Mouse (Mus musculus): Measurements from ENCODE around the gene Nudt16l1.

Nudt16l1 gene

GRCm38 (mm10) chr16:4938461-4938860, at the start of gene Nudt16l1:
Gene Nudt16l1, plus strand, starts transcription at chr16:4938761.
- ATAC-seq (ENCODE audit: low TSS enrichment) = no peak; the same call in 1 of the 2 replicates

GRCm38 (mm10) chr16:4890201-4890709, 48.3 kb upstream of the Nudt16l1 start:
- no peak for ATAC-seq (ENCODE audit: low TSS enrichment)

GRCm38 (mm10) chr16:4892171-4892570, 46.4 kb upstream of the Nudt16l1 start:
- ATAC-seq (ENCODE audit: low TSS enrichment) = no peak

- ATAC-seq (ENCODE audit: low TSS enrichment) = no peak
Measured at GRCm38 (mm10) chr16:4894201-4894908, 44.2 kb upstream of the Nudt16l1 start.

GRCm38 (mm10) chr16:4896249-4897027, 42.1 kb upstream of the Nudt16l1 start:
- peak; percentile 55 for ATAC-seq (ENCODE audit: low TSS enrichment)

GRCm38 (mm10) chr16:4897146-4897730, 41.3 kb upstream of the Nudt16l1 start:
- no peak for ATAC-seq (ENCODE audit: low TSS enrichment)

GRCm38 (mm10) chr16:4898881-4899280, 39.7 kb upstream of the Nudt16l1 start:
- no peak for ATAC-seq (ENCODE audit: low TSS enrichment)

GRCm38 (mm10) chr16:4899711-4900110, 38.9 kb upstream of the Nudt16l1 start:
- no peak for ATAC-seq (ENCODE audit: low TSS enrichment)

- ATAC-seq (ENCODE audit: low TSS enrichment) = no peak
Measured at GRCm38 (mm10) chr16:4901167-4901566, 37.4 kb upstream of the Nudt16l1 start.

- no peak for ATAC-seq (ENCODE audit: low TSS enrichment)
Measured at GRCm38 (mm10) chr16:4902390-4902789, 36.2 kb upstream of the Nudt16l1 start.

- ATAC-seq (ENCODE audit: low TSS enrichment) = no peak
Measured at GRCm38 (mm10) chr16:4903491-4904102, 35.0 kb upstream of the Nudt16l1 start.

- ATAC-seq (ENCODE audit: low TSS enrichment) = no peak
Measured at GRCm38 (mm10) chr16:4904878-4905277, 33.7 kb upstream of the Nudt16l1 start.

GRCm38 (mm10) chr16:4905591-4905990, 33.0 kb upstream of the Nudt16l1 start:
- ATAC-seq (ENCODE audit: low TSS enrichment) = no peak

GRCm38 (mm10) chr16:4906559-4906958, 32.0 kb upstream of the Nudt16l1 start:
- no peak for ATAC-seq (ENCODE audit: low TSS enrichment)

GRCm38 (mm10) chr16:4907386-4907785, 31.2 kb upstream of the Nudt16l1 start:
- peak; percentile 62 for ATAC-seq (ENCODE audit: low TSS enrichment)

GRCm38 (mm10) chr16:4907972-4908371, 30.6 kb upstream of the Nudt16l1 start:
- no peak for ATAC-seq (ENCODE audit: low TSS enrichment)

- ATAC-seq (ENCODE audit: low TSS enrichment) = no peak
Measured at GRCm38 (mm10) chr16:4909745-4910144, 28.8 kb upstream of the Nudt16l1 start.

- no peak for ATAC-seq (ENCODE audit: low TSS enrichment)
Measured at GRCm38 (mm10) chr16:4910758-4911157, 27.8 kb upstream of the Nudt16l1 start.

- ATAC-seq (ENCODE audit: low TSS enrichment) = no peak
Measured at GRCm38 (mm10) chr16:4912074-4912648, 26.4 kb upstream of the Nudt16l1 start.

GRCm38 (mm10) chr16:4912907-4913782, 25.4 kb upstream of the Nudt16l1 start:
- peak; percentile 24 for ATAC-seq (ENCODE audit: low TSS enrichment)
